29 mouse cellular contexts compared by ENCODE assay signal in genomic region chr12:79409126-79409860, GRCm38 (mm10).
DNase-seq lines count a peak whose midpoint lies in the region; ATAC-seq and TF ChIP-seq lines count a peak whose summit lies in the region.
"Had no signal": no experiment of that assay in that cellular context is flagged by ENCODE, and none has a peak within 500 bp of the region (broad histone marks: within the 10 kb centered on the region; RNA-seq: fewer than 3 reads in every experiment).

No protein-coding gene starts in this region.

- H3K27ac ChIP-seq in embryonic facial prominence, embryonic 15.5 days (replicated peaks) = peak overlapping the region; percentile 55; the same call in 1 of the 2 replicates
- H3K27ac ChIP-seq in embryonic facial prominence, embryonic 10.5 days (replicated peaks) = no peak overlapping the region
- peak overlapping the region; percentile 59 for H3K27ac ChIP-seq in lung, embryonic 14.5 days (ENCODE audit: low read depth)
- H3K27ac ChIP-seq in stomach, embryonic 16.5 days (ENCODE audit: low read length) = peak overlapping the region; percentile 79
- H3K27ac ChIP-seq in forebrain, embryonic 13.5 days = no peak overlapping the region
- H3K27ac ChIP-seq in forebrain, postnatal 0 days (ENCODE audit: low read depth, low read length) = no peak overlapping the region
- H3K27ac ChIP-seq: embryonic facial prominence, embryonic 13.5 days; forebrain, embryonic 12.5 days; liver, embryonic 12.5 days; midbrain, embryonic 10.5 days; midbrain, embryonic 15.5 days; neural tube, embryonic 15.5 days had no signal

- no peak for TF ChIP-seq CTCF in lung, embryonic 14.5 days (IDR thresholded peaks at IDR 0.05; ENCODE audit: low read depth)
- no peak for TF ChIP-seq CTCF in forebrain, postnatal 0 days (IDR thresholded peaks at IDR 0.05; ENCODE audit: low read depth)

- no peaks in the 10 kb centered on the region for H3K27me3 ChIP-seq in embryonic facial prominence, embryonic 15.5 days
- H3K27me3 ChIP-seq in embryonic facial prominence, embryonic 10.5 days (replicated peaks; ENCODE audit: low read depth, poor library complexity, severe bottlenecking) = no peaks in the 10 kb centered on the region
- no peaks in the 10 kb centered on the region for H3K27me3 ChIP-seq in lung, embryonic 14.5 days (ENCODE audit: insufficient read depth, low read length)
- no peaks in the 10 kb centered on the region for H3K27me3 ChIP-seq in stomach, embryonic 16.5 days (ENCODE audit: control insufficient read depth, insufficient read depth, low read length)
- no peaks in the 10 kb centered on the region for H3K27me3 ChIP-seq in forebrain, embryonic 13.5 days
- H3K27me3 ChIP-seq in forebrain, postnatal 0 days (ENCODE audit: insufficient read depth, low read length) = no peaks in the 10 kb centered on the region
- H3K27me3 ChIP-seq: embryonic facial prominence, embryonic 13.5 days; forebrain, embryonic 12.5 days; liver, embryonic 12.5 days; midbrain, embryonic 15.5 days; neural tube, embryonic 15.5 days; Patski had no signal

- H3K4me2 ChIP-seq in embryonic facial prominence, embryonic 15.5 days (replicated peaks) = no peak overlapping the region
- no peak overlapping the region for H3K4me2 ChIP-seq in lung, embryonic 14.5 days
- H3K4me2 ChIP-seq in stomach, embryonic 16.5 days (ENCODE audit: low read depth, low read length) = no peak overlapping the region
- no peak overlapping the region for H3K4me2 ChIP-seq in forebrain, embryonic 13.5 days
- H3K4me2 ChIP-seq in forebrain, postnatal 0 days (ENCODE audit: low read depth) = no peak overlapping the region
- H3K4me2 ChIP-seq: embryonic facial prominence, embryonic 13.5 days; forebrain, embryonic 12.5 days; liver, embryonic 12.5 days; midbrain, embryonic 15.5 days; neural tube, embryonic 15.5 days had no signal

- H3K4me1 ChIP-seq in embryonic facial prominence, embryonic 15.5 days = no peaks in the 10 kb centered on the region
- peaks cover 8% of the 10 kb centered on the region for H3K4me1 ChIP-seq in embryonic facial prominence, embryonic 10.5 days
- peaks cover 8% of the 10 kb centered on the region; the same call in 1 of the 2 replicates for H3K4me1 ChIP-seq in lung, embryonic 14.5 days (ENCODE audit: insufficient read depth)
- no peaks in the 10 kb centered on the region; the same call in 1 of the 2 replicates for H3K4me1 ChIP-seq in stomach, embryonic 16.5 days (ENCODE audit: control insufficient read depth, insufficient read depth, low read length)
- no peaks in the 10 kb centered on the region for H3K4me1 ChIP-seq in forebrain, embryonic 13.5 days
- H3K4me1 ChIP-seq in forebrain, postnatal 0 days (ENCODE audit: insufficient read depth) = no peaks in the 10 kb centered on the region
- H3K4me1 ChIP-seq: liver, embryonic 12.5 days; midbrain, embryonic 15.5 days; neural tube, embryonic 15.5 days had no signal

- no peak overlapping the region for H3K9ac ChIP-seq in embryonic facial prominence, embryonic 15.5 days
- no peak overlapping the region for H3K9ac ChIP-seq in lung, embryonic 14.5 days
- no peak overlapping the region for H3K9ac ChIP-seq in stomach, embryonic 16.5 days (ENCODE audit: low read length)
- H3K9ac ChIP-seq in forebrain, embryonic 13.5 days = no peak overlapping the region
- H3K9ac ChIP-seq in forebrain, postnatal 0 days = no peak overlapping the region
- H3K9ac ChIP-seq: embryonic facial prominence, embryonic 13.5 days; forebrain, embryonic 12.5 days; liver, embryonic 12.5 days; liver, postnatal 0 days; midbrain, embryonic 15.5 days; neural tube, embryonic 15.5 days had no signal

- H3K4me3 ChIP-seq in embryonic facial prominence, embryonic 15.5 days (replicated peaks) = no peak overlapping the region
- no peak overlapping the region for H3K4me3 ChIP-seq in embryonic facial prominence, embryonic 10.5 days
- H3K4me3 ChIP-seq in lung, embryonic 14.5 days (ENCODE audit: low read depth, low read length) = no peak overlapping the region
- no peak overlapping the region for H3K4me3 ChIP-seq in stomach, embryonic 16.5 days (replicated peaks; ENCODE audit: low read length)
- no peak overlapping the region for H3K4me3 ChIP-seq in forebrain, embryonic 13.5 days
- H3K4me3 ChIP-seq in forebrain, postnatal 0 days (ENCODE audit: low read depth, low read length) = no peak overlapping the region
- H3K4me3 ChIP-seq: embryonic facial prominence, embryonic 13.5 days; forebrain, embryonic 12.5 days; liver, embryonic 12.5 days; midbrain, embryonic 10.5 days; midbrain, embryonic 15.5 days; neural tube, embryonic 15.5 days had no signal

- no peak for DNase-seq in embryonic facial prominence, embryonic 10.5 days (ENCODE audit: low spot score)
- DNase-seq in lung, embryonic 14.5 days = peak; percentile 67
- DNase-seq in lung, postnatal 4 days = no peak
- DNase-seq in ZHBTc4 (ENCODE audit: low read depth, low spot score) = peak; percentile 4
- DNase-seq in forebrain, postnatal 0 days = no peak
- DNase-seq: adrenal gland, postnatal 25 days; cerebellum, adult 11-12 months; cerebellum, adult 9-11 months; embryo, embryonic 11 days; gastrocnemius, postnatal 14 days; kidney, adult 2 months; kidney, postnatal 10 days; layer of hippocampus, postnatal 36 days; left cerebral cortex, postnatal 4 days; liver, postnatal 0 days; retina, postnatal 1 day; right cerebral cortex, postnatal 25 days; thymus, postnatal 14 days had no signal

- ATAC-seq in embryonic facial prominence, embryonic 15.5 days (ENCODE audit: insufficient number of reproducible peaks, low FRiP score, low TSS enrichment, low read depth) = no peak
- peak; percentile 71 for ATAC-seq in lung, embryonic 14.5 days (ENCODE audit: insufficient read depth)
- ATAC-seq in stomach, embryonic 16.5 days (ENCODE audit: insufficient read depth, low FRiP score) = peak; percentile 40; the same call in 1 of the 2 replicates
- ATAC-seq in forebrain, embryonic 13.5 days = no peak
- ATAC-seq in forebrain, postnatal 0 days = no peak
- ATAC-seq: liver, embryonic 12.5 days; liver, postnatal 0 days; midbrain, embryonic 15.5 days; Patski had no signal

- H3K9me3 ChIP-seq in embryonic facial prominence, embryonic 15.5 days (replicated peaks) = no peaks in the 10 kb centered on the region
- H3K9me3 ChIP-seq in embryonic facial prominence, embryonic 10.5 days = no peaks in the 10 kb centered on the region
- no peaks in the 10 kb centered on the region for H3K9me3 ChIP-seq in lung, embryonic 14.5 days (ENCODE audit: low read depth, low read length)
- H3K9me3 ChIP-seq in stomach, embryonic 16.5 days (replicated peaks; ENCODE audit: control insufficient read depth, low read length) = no peaks in the 10 kb centered on the region
- no peaks in the 10 kb centered on the region for H3K9me3 ChIP-seq in forebrain, embryonic 13.5 days (replicated peaks)
- H3K9me3 ChIP-seq in forebrain, postnatal 0 days (ENCODE audit: low read length) = no peaks in the 10 kb centered on the region
- H3K9me3 ChIP-seq: embryonic facial prominence, embryonic 13.5 days; forebrain, embryonic 12.5 days; G1E; liver, embryonic 12.5 days; midbrain, embryonic 10.5 days; midbrain, embryonic 15.5 days; neural tube, embryonic 15.5 days had no signal

- H3K36me3 ChIP-seq in embryonic facial prominence, embryonic 15.5 days = no peaks in the 10 kb centered on the region
- no peaks in the 10 kb centered on the region for H3K36me3 ChIP-seq in embryonic facial prominence, embryonic 10.5 days (replicated peaks)
- no peaks in the 10 kb centered on the region for H3K36me3 ChIP-seq in lung, embryonic 14.5 days (ENCODE audit: insufficient read depth)
- no peaks in the 10 kb centered on the region for H3K36me3 ChIP-seq in stomach, embryonic 16.5 days (ENCODE audit: control insufficient read depth, insufficient read depth, low read length)
- no peaks in the 10 kb centered on the region for H3K36me3 ChIP-seq in forebrain, embryonic 13.5 days (ENCODE audit: poor library complexity, severe bottlenecking)
- H3K36me3 ChIP-seq in forebrain, postnatal 0 days (ENCODE audit: insufficient read depth) = no peaks in the 10 kb centered on the region
- H3K36me3 ChIP-seq: embryonic facial prominence, embryonic 13.5 days; forebrain, embryonic 12.5 days; G1E; liver, embryonic 12.5 days; midbrain, embryonic 10.5 days; midbrain, embryonic 15.5 days; neural tube, embryonic 15.5 days had no signal

- 37% methylated on average over 3 of the region's 4 CpGs for WGBS in embryonic facial prominence, embryonic 15.5 days
- 48% methylated on average over 4 of the region's 4 CpGs for WGBS in embryonic facial prominence, embryonic 10.5 days
- WGBS in lung, embryonic 14.5 days = 38% methylated on average over 3 of the region's 4 CpGs
- WGBS in stomach, embryonic 16.5 days = 34% methylated on average over 4 of the region's 4 CpGs
- WGBS in forebrain, embryonic 13.5 days = 66% methylated on average over 3 of the region's 4 CpGs
- WGBS in forebrain, postnatal 0 days = 46% methylated on average over 4 of the region's 4 CpGs

Comparison
In these comparisons a context has a peak if more than half of its experiments do, and no peak if none do; other contexts are left out.
1. H3K27ac ChIP-seq: peak in embryonic facial prominence, embryonic 15.5 days (single experiment), lung, embryonic 14.5 days (single experiment) and stomach, embryonic 16.5 days (single experiment); none in embryonic facial prominence, embryonic 10.5 days (single experiment), forebrain, embryonic 13.5 days (single experiment) and forebrain, postnatal 0 days (single experiment).
2. DNase-seq: peak in lung, embryonic 14.5 days (single experiment) and ZHBTc4 (single experiment); none in embryonic facial prominence, embryonic 10.5 days (single experiment), lung, postnatal 4 days (0 of 2) and forebrain, postnatal 0 days (single experiment).
3. ATAC-seq: peak in lung, embryonic 14.5 days (single experiment) and stomach, embryonic 16.5 days (single experiment); none in embryonic facial prominence, embryonic 15.5 days (single experiment), forebrain, embryonic 13.5 days (single experiment) and forebrain, postnatal 0 days (single experiment).